Mouse (Mus musculus) erythroblast, adult 5-6 weeks (primary cell): ENCODE results near the gene Gstm6. TPM values are rescaled to one million over a fixed set of nuclear protein-coding genes. Genes with fewer than 3 reads are reported as not detected.
"Not testable (repeated sequence)": the region's sequence is repeated elsewhere in the genome, so short reads cannot be mapped to it uniquely, and the experiment has no call there.

Source experiments
- ATAC-seq: replicated peaks from 2 replicates; pipeline ENCODE4 v1.8.0; 2016; ENCODE audit warnings: moderate number of reproducible peaks, mild to moderate bottlenecking, moderate TSS enrichment, inconsistent platforms; ENCODE audit not compliant: poor library complexity, low FRiP score, severe bottlenecking
- total RNA-seq, 2 experiments: library from RNA; stranded (forward) in 1 of 2; stranded (reverse) in 1 of 2; fragments of 150-400 nt in 1 of 2; fragments of 200-764, 138-1000 nt in 1 of 2; gene quantifications; 2 replicates each; pipeline versions ENCODE4 v1.2.3 to v1.2.4; 2015 to 2017; ENCODE audit warnings: low replicate concordance in 2 of 2

Gstm6 gene
- total RNA-seq (2015; ENCODE audit: low replicate concordance) = not detected in 2 replicates
- total RNA-seq (2017; ENCODE audit: low replicate concordance) = not detected in 2 replicates

DNA sequence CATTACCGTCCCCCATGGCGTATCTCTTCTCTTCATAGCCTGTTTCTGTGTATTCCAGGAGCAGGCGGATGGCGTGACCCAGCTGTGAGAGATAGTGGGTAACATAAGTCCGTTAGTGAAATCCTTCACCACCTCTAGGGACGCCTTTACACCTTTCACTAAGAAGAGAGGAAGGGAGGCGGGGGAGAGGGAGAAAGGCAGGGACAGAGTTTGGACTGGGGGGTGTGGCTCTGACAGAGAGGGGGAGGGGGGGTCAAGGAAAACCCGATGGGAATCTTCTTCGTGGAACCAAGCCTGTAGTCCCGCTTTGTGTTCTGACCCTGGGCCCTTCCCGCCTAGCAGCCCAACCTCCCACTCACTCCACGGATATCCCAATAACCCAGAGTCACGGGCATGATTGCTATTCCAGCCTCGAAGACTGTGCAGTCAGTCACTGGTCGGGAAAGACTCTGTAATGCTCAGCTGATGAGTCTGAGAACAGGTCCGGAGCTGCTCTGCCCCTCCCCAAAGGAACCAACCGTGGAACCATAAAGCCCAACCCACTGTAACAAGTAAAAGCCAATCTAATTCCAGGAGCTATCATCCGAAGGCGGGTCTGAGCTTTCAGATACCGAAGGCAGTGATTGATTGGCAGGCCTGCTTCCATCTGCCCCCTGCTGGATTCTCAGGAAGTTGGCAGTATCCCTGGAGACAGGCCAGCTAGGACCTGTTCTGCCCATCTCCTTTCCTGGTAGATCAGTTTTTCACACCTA is at the start of gene Gstm6:
Gene Gstm6, minus strand, starts transcription at position 511 of the 752 bp plus-strand sequence.
- ATAC-seq = no peak

DNA sequence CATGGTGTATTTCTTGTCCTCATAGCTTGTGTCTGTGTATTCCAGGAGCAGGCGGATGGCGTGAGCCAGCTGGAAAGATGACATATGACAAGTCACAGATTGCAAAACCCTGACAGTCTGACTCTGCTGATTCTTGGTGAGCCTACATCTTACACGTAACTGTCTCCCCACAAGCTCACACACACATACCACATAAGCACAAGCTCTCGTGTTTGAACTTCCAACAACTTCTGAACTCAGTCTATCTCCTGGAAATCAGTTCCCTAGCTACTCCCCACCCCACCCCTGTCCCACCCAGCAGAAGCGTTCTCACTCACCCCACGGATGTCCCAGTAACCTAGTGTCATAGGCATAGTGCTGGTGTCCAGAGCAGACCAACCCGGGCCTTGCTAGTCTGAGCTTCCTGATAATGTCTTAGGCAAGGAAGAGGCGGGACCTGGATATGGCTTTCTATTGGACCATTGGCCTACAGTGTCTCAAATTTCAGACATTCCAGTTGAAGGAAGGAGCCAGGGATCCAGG is 42.6 kb upstream of the Gstm6 start, which contains the start of gene Gstm2:
Gene Gstm2, minus strand, starts transcription at position 413 of the 522 bp plus-strand sequence.
- ATAC-seq = no peak

GRCm38 (mm10) chr3:107985141-107985540 is 41.6 kb upstream of the Gstm6 start:
- ATAC-seq = not testable (repeated sequence)

DNA sequence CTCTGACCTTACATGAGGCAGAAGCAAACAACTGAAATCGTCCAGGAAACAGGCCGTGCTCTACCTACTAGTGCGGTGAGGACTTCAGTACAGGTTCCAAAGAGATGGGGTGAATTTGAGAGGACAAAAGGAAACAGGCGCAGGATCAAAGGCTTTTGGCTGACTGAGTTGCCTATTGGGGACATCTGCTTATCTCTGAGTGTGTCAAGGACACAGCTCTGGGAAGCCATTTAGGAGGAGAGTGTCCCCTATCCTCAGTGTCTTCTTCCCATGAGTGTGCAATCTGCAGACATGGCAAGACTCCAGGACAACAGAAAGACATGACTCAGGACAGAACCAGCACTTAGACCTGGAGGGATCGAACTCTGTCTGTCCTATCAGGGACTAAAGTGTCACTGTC is 40.9 kb upstream of the Gstm6 start:
- no peak for ATAC-seq

DNA sequence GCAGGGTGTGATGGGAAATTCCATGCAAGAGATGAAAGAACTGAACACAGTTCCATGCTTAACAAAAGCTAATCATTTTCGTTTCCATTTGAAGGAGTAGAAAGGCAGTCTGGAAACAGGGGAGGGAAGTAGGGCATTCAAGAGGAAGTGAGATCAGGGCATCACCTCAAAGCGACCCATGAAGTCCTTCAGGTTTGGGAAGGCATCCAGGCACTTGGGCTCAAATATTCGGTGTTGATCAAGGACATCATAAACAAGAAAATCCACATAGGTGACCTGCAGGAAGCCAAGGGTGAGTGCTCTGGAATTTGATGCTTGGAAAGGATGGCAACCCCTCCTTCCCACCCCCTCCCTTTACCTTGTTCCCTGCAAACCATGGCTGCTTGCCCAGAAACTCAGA is 40.2 kb upstream of the Gstm6 start:
- ATAC-seq = no peak

DNA sequence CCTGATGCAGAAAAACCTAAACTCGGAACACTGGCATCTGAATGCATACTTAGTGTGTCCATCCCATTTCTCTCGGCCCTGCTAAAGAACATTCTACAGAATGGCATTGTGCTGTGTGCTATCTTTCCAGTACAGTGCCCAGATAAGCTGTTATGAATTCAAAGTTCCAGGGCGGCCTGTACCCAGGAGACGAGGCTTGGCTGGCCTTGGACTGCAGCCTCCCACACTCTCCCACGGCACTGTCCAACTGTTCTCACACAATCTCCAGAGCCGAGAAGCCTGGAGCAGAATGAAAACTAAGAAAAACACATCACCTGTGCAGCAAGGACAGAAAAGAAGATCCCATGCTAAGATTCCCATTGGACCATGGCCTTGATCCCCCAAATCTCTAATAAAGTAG is 39.2 kb upstream of the Gstm6 start:
- no peak for ATAC-seq

- no peak for ATAC-seq
These were observed 37.7 kb upstream of the Gstm6 start for GRCm38 (mm10) chr3:107981261-107981660.

GRCm38 (mm10) chr3:107977691-107978090 is 34.1 kb upstream of the Gstm6 start:
- no peak for ATAC-seq

DNA sequence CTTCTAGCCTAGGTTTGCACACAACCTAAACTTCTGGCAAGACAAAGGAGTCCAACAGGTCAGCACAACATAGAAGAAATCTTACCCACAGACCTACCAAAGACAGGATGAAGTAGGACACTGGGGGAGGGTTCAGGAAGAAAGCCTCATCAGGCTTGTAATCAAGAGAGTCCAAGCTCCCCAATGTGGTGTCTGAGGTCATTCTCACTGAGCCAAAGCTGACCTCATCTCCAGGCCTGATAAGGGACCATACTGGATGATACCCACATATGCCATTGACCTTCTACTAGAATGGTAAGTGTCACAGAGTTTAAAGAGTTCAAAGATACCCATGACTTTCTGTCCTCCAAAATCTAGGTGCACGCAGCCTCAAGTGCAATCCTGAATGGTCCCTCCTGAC is 30.7 kb upstream of the Gstm6 start:
- no peak for ATAC-seq

- no peak for ATAC-seq
These were observed 28.5 kb upstream of the Gstm6 start for GRCm38 (mm10) chr3:107972070-107972469.

DNA sequence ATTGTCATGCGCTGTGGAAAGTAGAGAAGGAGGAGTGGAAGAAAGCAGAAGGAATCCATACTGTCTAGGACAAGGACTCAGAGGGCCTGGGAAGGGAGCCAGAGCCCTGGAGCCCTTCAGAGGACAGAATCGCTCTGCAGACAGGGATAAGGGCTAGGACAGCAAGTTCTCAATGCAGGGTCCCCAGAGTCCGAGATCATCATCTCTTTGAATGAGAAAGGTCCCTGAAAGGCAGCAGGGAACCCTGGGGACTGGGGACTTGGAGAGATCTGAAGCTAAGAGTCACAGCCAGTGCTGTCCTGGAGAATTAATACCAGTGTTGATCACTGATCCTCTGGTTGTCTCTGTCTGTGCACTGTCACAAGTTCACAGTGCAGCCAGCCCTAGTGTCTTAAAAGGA is 27.6 kb upstream of the Gstm6 start:
- not testable (repeated sequence) for ATAC-seq

GRCm38 (mm10) chr3:107968724-107969395 is 25.3 kb upstream of the Gstm6 start, which contains the start of gene Gstm3:
Gstm3 (minus strand) TSS chr3:107969283.
- no peak for ATAC-seq

DNA sequence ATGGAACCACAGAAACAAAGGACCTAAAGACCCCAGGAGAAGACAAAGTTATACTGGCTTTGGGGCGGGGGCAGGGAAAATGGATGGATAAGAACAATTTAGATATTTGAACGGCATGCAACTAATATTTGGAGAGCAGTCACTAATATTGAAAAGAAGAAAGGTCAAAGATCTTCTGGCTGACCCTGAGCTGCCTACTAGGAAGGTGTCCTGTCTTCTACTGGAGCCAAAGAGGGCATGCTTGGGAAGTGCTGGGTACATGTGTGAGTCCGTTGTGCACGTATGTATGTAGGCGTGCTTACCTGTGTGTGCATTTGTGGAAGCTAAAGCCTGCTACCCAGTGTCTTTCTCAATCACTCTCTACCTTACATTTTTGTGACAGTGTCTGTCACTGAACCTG is 23.1 kb upstream of the Gstm6 start:
- no peak for ATAC-seq

- ATAC-seq = no peak
These were observed 22.0 kb upstream of the Gstm6 start for GRCm38 (mm10) chr3:107965592-107965991.

DNA sequence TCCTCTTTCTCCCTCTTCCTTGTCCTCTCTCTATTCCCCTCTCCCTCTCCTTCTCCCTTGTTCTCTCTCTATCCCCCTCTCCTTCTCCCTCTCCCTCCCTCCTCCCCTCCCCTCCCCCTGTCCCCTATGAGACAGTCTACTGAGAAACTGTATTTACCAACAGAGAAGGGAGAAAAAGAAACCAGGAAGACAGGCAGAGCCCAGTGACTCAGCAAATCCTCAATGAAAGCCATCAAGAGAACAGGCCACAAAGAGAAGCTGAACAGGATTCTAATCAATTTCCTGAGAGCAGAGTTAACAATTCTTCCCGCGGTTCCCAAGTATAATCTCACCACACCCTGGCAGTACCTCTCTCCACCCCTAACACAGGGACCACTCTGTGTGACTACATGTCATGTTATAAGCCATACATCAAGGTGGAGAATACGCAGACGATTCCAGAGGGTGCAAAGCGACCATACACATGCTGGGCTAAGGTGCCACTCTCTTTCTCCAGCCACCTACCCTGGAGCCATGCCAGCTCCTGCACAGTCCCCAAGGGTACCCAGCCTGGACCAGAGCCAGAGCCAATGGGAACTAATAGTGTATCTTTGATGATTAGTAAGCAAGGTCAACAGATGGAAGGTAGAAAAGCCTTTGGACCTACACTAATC is 21.2 kb upstream of the Gstm6 start:
- no peak for ATAC-seq

DNA sequence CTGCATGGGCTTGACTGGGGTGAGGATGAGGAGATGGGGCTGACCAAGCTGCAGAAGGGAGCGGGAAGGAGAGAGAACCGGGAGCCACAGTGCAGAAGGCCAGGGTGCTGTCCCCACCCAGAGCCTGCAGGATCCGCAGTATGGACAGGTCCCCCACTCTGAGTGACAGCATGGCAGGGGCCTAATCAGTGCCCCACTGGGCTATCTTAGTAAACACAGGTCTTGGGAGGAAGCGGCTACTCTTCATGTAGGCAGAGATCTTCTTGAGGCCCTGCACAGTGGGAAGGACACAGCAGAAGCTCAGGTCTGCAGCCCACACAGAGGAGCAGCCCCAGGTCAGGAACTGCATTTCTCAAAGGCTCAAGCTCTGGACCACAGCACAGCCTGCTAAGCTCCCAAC is 20.5 kb upstream of the Gstm6 start:
- no peak for ATAC-seq

DNA sequence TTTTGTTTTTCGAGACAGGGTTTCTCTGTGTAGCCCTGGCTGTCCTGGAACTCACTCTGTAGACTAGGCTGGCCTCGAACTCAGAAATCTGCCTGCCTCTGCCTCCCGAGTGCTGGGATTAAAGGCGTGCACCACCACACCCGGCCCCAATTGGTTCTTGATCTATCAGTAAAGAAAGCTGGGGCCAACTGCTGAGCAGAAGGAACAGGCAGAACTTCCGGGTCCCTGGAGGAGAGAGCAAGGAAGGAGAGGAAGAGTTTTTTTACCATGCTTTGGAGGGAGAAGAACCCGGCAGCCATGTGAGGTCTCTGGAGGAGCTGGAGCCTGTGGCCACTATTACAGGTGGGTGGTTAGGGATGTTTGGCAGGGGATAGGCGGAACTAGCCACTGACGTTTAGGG is 11.7 kb upstream of the Gstm6 start:
- not testable (repeated sequence) for ATAC-seq

GRCm38 (mm10) chr3:107953906-107954305 is 10.4 kb upstream of the Gstm6 start:
- no peak for ATAC-seq

DNA sequence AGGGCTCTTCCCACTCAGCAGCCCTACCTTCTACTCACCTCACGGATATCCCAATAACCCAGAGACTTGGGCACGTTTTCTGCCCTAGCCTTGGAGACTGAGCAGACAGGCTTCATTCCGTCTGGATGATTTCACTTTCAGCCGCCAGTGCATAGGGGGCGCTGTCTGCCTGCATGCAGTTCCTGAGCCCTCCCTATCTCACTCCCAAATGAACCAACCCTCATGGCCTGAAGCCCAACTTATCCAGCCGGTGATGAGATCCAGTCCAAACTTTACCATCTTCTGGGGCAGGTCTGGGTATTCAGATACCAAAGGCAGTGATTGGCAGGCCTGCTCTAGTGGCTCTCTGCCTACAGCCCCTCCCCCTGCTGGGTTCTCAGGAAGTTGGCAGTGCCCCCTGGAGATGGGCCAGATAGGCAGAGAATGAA is 9.8 kb upstream of the Gstm6 start:
- no peak for ATAC-seq

- no peak for ATAC-seq
These were observed 7.0 kb upstream of the Gstm6 start for GRCm38 (mm10) chr3:107950531-107950930.
